Mouse (Mus musculus) cortical plate, adult 2 months (tissue): ENCODE measurements around the gene Csrp2.

Experiments used
- CTCF ChIP-seq: fragments of 200-500 bp; IDR thresholded peaks from 2 replicates; pipeline ENCODE4 v1.5.1; 2011; ENCODE audit warnings: mild to moderate bottlenecking, control low read depth, low read length; ENCODE audit not compliant: insufficient read depth; ENCODE audit errors: extremely low read depth
- POLR2A ChIP-seq: fragments of 200-500 bp; IDR thresholded peaks from 2 replicates; pipeline ENCODE4 v1.6.1; 2011; ENCODE audit warnings: mild to moderate bottlenecking, low read length, control low read depth; ENCODE audit not compliant: insufficient read depth; ENCODE audit errors: extremely low read depth

DNA sequence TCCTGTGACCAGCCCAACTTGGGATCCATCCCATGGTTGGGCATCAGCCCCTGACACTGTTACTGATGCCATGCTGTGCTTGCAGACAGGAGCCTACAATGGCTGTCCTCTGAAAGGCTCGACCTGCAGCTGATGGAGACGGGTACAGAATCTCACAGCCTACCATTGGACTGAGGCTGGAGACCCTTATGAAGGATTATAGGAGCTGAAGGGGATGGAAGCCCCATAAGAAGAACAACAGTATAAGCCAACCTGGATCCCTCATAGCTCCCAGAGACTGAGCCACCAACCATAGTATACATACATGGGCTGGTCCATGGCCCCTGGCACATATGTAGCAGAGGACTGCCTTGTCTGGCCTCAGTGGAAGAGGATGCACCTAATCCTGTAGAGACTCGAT, 42.6 kb upstream of the Csrp2 start:
- TF ChIP-seq CTCF (no peak), POLR2A (no peak)
